Mouse (Mus musculus) bone marrow macrophage, adult 2 months (primary cell): ENCODE results near the gene 1700123O20Rik.

Experiments used
- CTCF ChIP-seq: IDR thresholded peaks from 2 replicates; pipeline ENCODE4 v1.5.1; 2012; ENCODE audit warnings: low read depth, mild to moderate bottlenecking, low read length, moderate library complexity
- POLR2A ChIP-seq: IDR thresholded peaks from 2 replicates; pipeline ENCODE4 v1.6.1; 2012; ENCODE audit warnings: mild to moderate bottlenecking, low read depth, low read length, borderline replicate concordance

DNA sequence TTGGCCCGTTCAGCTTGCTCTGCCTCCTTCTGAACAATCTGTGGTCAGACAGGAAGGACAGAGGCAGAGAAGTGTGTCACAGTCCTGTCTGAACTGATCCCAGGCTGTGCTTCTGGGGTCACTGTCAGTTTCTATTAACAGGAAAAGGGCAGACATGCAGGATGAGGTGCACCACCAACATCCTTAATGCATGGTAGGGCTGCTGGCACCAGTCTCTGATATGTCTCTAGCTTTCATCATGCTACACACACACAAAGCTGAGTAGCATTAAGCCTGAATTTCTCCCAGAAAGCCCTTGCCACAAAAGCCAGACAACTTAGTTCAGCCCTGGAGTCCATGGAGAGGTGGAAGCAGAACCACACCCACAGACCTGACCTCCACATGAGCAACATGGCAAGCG is 43.0 kb upstream of the 1700123O20Rik start:
- TF ChIP-seq POLR2A (no peak), CTCF (no peak)
